Mouse (Mus musculus): ENCODE data around the gene Trip12. TPM values are rescaled to one million over a fixed set of nuclear protein-coding genes. Genes with fewer than 3 reads are reported as not detected.
A peak's percentile ranks its signal among the peaks of the same experiment; 100 is the strongest.

Gene Trip12
- polyA plus RNA-seq, 1 experiment from 2014 or later, result 40.7 TPM

- peak overlapping the region; percentile 99 for H3K27ac ChIP-seq (ENCODE audit: low read depth, low read length)
- H3K9me3 ChIP-seq (ENCODE audit: control insufficient read depth), result no peaks in the 10 kb centered on the region
- peak overlapping the region; percentile 97 for H3K4me3 ChIP-seq (ENCODE audit: low read depth, low read length)
- no peak for TF ChIP-seq CTCF (IDR thresholded peaks at IDR 0.05; ENCODE audit: low read depth)
- 1% methylated on average over 22 of the region's 22 CpGs for WGBS
- no peaks in the 10 kb centered on the region; the same call in 1 of the 2 replicates for H3K36me3 ChIP-seq (ENCODE audit: control insufficient read depth, insufficient read depth)
- H3K4me2 ChIP-seq (replicated peaks; ENCODE audit: low read depth), result peak overlapping the region; percentile 76
- H3K4me1 ChIP-seq (replicated peaks; ENCODE audit: control insufficient read depth, insufficient read depth, low read length), result no peaks in the 10 kb centered on the region
- H3K9ac ChIP-seq (ENCODE audit: low read depth, low read length), result peak overlapping the region; percentile 99
- no peak for ATAC-seq
- no peaks in the 10 kb centered on the region for H3K27me3 ChIP-seq (replicated peaks; ENCODE audit: control insufficient read depth, insufficient read depth, low read length)
Observed at GRCm38 (mm10) chr1:84838156-84838555, 2.2 kb downstream of the Trip12 start.

- H3K27me3 ChIP-seq (replicated peaks; ENCODE audit: control insufficient read depth, insufficient read depth, low read length), result no peaks in the 10 kb centered on the region
- H3K4me3 ChIP-seq (ENCODE audit: low read depth, low read length), result peak overlapping the region; percentile 97
- no peaks in the 10 kb centered on the region for H3K9me3 ChIP-seq (ENCODE audit: control insufficient read depth)
- peak overlapping the region; percentile 76 for H3K4me2 ChIP-seq (replicated peaks; ENCODE audit: low read depth)
- H3K36me3 ChIP-seq (ENCODE audit: control insufficient read depth, insufficient read depth), result no peaks in the 10 kb centered on the region; the same call in 1 of the 2 replicates
- peak overlapping the region; percentile 99 for H3K27ac ChIP-seq (ENCODE audit: low read depth, low read length)
- peak overlapping the region; percentile 99 for H3K9ac ChIP-seq (ENCODE audit: low read depth, low read length)
- TF ChIP-seq CTCF (IDR thresholded peaks at IDR 0.05; ENCODE audit: low read depth), result no peak
- 5% methylated on average over 20 of the region's 20 CpGs for WGBS
- no peaks in the 10 kb centered on the region for H3K4me1 ChIP-seq (replicated peaks; ENCODE audit: control insufficient read depth, insufficient read depth, low read length)
- ATAC-seq, result no peak
Observed at GRCm38 (mm10) chr1:84837523-84838145, 2.7 kb downstream of the Trip12 start.

GRCm38 (mm10) chr1:84825091-84825490 is 15.2 kb downstream of the Trip12 start:
- TF ChIP-seq CTCF (IDR thresholded peaks at IDR 0.05; ENCODE audit: low read depth), result no peak
- Histone ChIP-seq H3K27me3 (replicated peaks; ENCODE audit: control insufficient read depth, insufficient read depth, low read length) (no peaks in the 10 kb centered on the region), H3K4me3 (ENCODE audit: low read depth, low read length) (no peak overlapping the region), H3K27ac (ENCODE audit: low read depth, low read length) (no peak overlapping the region), H3K9ac (ENCODE audit: low read depth, low read length) (no peak overlapping the region), H3K4me1 (replicated peaks; ENCODE audit: control insufficient read depth, insufficient read depth, low read length) (no peaks in the 10 kb centered on the region), H3K4me2 (replicated peaks; ENCODE audit: low read depth) (no peak overlapping the region), H3K36me3 (ENCODE audit: control insufficient read depth, insufficient read depth) (peaks cover 10% of the 10 kb centered on the region; the same call in 1 of the 2 replicates), H3K9me3 (ENCODE audit: control insufficient read depth) (no peaks in the 10 kb centered on the region)
- no peak for ATAC-seq
- WGBS, result 25% methylated on average over 2 of the region's 2 CpGs

- no peak for ATAC-seq
- WGBS, result 90% methylated on average over 1 of the region's 1 CpGs
- Histone ChIP-seq H3K4me2 (replicated peaks; ENCODE audit: low read depth) (no peak overlapping the region), H3K9me3 (ENCODE audit: control insufficient read depth) (no peaks in the 10 kb centered on the region), H3K27ac (ENCODE audit: low read depth, low read length) (no peak overlapping the region), H3K36me3 (ENCODE audit: control insufficient read depth, insufficient read depth) (peaks cover 5% of the 10 kb centered on the region; the same call in 1 of the 2 replicates), H3K27me3 (replicated peaks; ENCODE audit: control insufficient read depth, insufficient read depth, low read length) (no peaks in the 10 kb centered on the region), H3K4me3 (ENCODE audit: low read depth, low read length) (no peak overlapping the region), H3K9ac (ENCODE audit: low read depth, low read length) (no peak overlapping the region), H3K4me1 (replicated peaks; ENCODE audit: control insufficient read depth, insufficient read depth, low read length) (no peaks in the 10 kb centered on the region)
- TF ChIP-seq CTCF (IDR thresholded peaks at IDR 0.05; ENCODE audit: low read depth), result no peak
Observed at GRCm38 (mm10) chr1:84817596-84817995, 22.7 kb downstream of the Trip12 start.

- TF ChIP-seq CTCF (IDR thresholded peaks at IDR 0.05; ENCODE audit: low read depth), result no peak
- H3K36me3 ChIP-seq (ENCODE audit: control insufficient read depth, insufficient read depth), result no peaks in the 10 kb centered on the region
- H3K4me3 ChIP-seq (ENCODE audit: low read depth, low read length), result no peak overlapping the region
- 32% methylated on average over 1 of the region's 1 CpGs for WGBS
- no peak overlapping the region for H3K27ac ChIP-seq (ENCODE audit: low read depth, low read length)
- no peaks in the 10 kb centered on the region for H3K27me3 ChIP-seq (replicated peaks; ENCODE audit: control insufficient read depth, insufficient read depth, low read length)
- H3K4me1 ChIP-seq (replicated peaks; ENCODE audit: control insufficient read depth, insufficient read depth, low read length), result no peaks in the 10 kb centered on the region
- no peak overlapping the region for H3K9ac ChIP-seq (ENCODE audit: low read depth, low read length)
- H3K9me3 ChIP-seq (ENCODE audit: control insufficient read depth), result no peaks in the 10 kb centered on the region
- no peak for ATAC-seq
- no peak overlapping the region for H3K4me2 ChIP-seq (replicated peaks; ENCODE audit: low read depth)
Observed at GRCm38 (mm10) chr1:84803788-84804187, 36.5 kb downstream of the Trip12 start.

- no peak for TF ChIP-seq CTCF (IDR thresholded peaks at IDR 0.05; ENCODE audit: low read depth)
- Histone ChIP-seq H3K4me1 (replicated peaks; ENCODE audit: control insufficient read depth, insufficient read depth, low read length) (no peaks in the 10 kb centered on the region), H3K27ac (ENCODE audit: low read depth, low read length) (no peak overlapping the region), H3K9ac (ENCODE audit: low read depth, low read length) (no peak overlapping the region), H3K36me3 (ENCODE audit: control insufficient read depth, insufficient read depth) (peaks cover 3% of the 10 kb centered on the region), H3K4me3 (ENCODE audit: low read depth, low read length) (no peak overlapping the region), H3K27me3 (replicated peaks; ENCODE audit: control insufficient read depth, insufficient read depth, low read length) (no peaks in the 10 kb centered on the region), H3K4me2 (replicated peaks; ENCODE audit: low read depth) (no peak overlapping the region), H3K9me3 (ENCODE audit: control insufficient read depth) (no peaks in the 10 kb centered on the region)
- no peak for ATAC-seq
Observed at GRCm38 (mm10) chr1:84799166-84799565, 41.1 kb downstream of the Trip12 start.
